Mouse (Mus musculus) limb, embryonic 11.5 days (tissue): Measurements from ENCODE around the gene Tlr5. TPM values are rescaled to one million over a fixed set of nuclear protein-coding genes. Genes with fewer than 3 reads are reported as not detected.

Experiments used
- ATAC-seq: fragments of 200-750 bp; cut with Nextera tagmentation; 2 replicates; pipeline ENCODE4 v1.8.0; 2017; ENCODE audit warnings: low read depth; ENCODE audit not compliant: insufficient number of reproducible peaks, low FRiP score, low TSS enrichment
- DNase-seq: peaks from one replicate; pipeline ENCODE4 v3.0.0-alpha.2; 2015; ENCODE audit warnings: low spot score
- H3K27ac ChIP-seq: fragments of 300-500 bp; sonication (generic); replicated peaks from 2 replicates; pipeline ENCODE4 v1.5.1; 2014; ENCODE audit warnings: low read depth, mild to moderate bottlenecking, low read length
- H3K27me3 ChIP-seq: fragments of 300-500 bp; sonication (generic); 2 replicates; pipeline ENCODE4 v1.6.1; 2014; ENCODE audit warnings: mild to moderate bottlenecking, low read length, mixed read lengths; ENCODE audit not compliant: control insufficient read depth, insufficient read depth
- H3K36me3 ChIP-seq: fragments of 300-500 bp; sonication (generic); 2 replicates; pipeline ENCODE4 v1.6.1; 2014; ENCODE audit warnings: mild to moderate bottlenecking, low read length, moderate library complexity, mixed read lengths; ENCODE audit not compliant: control insufficient read depth, insufficient read depth
- H3K4me1 ChIP-seq: fragments of 300-500 bp; sonication (generic); 2 replicates; pipeline ENCODE4 v1.6.1; 2014; ENCODE audit warnings: low read length, mixed read lengths; ENCODE audit not compliant: control insufficient read depth, insufficient read depth
- H3K4me2 ChIP-seq: fragments of 300-500 bp; sonication (generic); 2 replicates; pipeline ENCODE4 v1.6.1; 2014; ENCODE audit warnings: low read depth, mild to moderate bottlenecking, moderate library complexity; ENCODE audit not compliant: severe bottlenecking
- H3K4me3 ChIP-seq: fragments of 300-500 bp; sonication (generic); 2 replicates; pipeline ENCODE4 v1.5.1; 2014; ENCODE audit warnings: low read depth, low read length
- H3K9ac ChIP-seq: fragments of 300-500 bp; sonication (generic); 2 replicates; pipeline ENCODE4 v1.6.1; 2014; ENCODE audit warnings: mild to moderate bottlenecking, low read length
- H3K9me3 ChIP-seq: fragments of 300-500 bp; sonication (generic); 2 replicates; pipeline ENCODE4 v1.6.1; 2016; ENCODE audit warnings: low read length; ENCODE audit not compliant: control insufficient read depth
- WGBS: fragments of 180-500 bp; shearing (Covaris S2); extraction: QIAGEN DNeasy Blood & Tissue Kit; methylation state at CpG from one replicate; pipeline ENCODE4 v1.1.7; 2014; 5-methylcytosine and 5-hydroxymethylcytosine counted together
- polyA plus RNA-seq: library from polyadenylated mRNA; unstranded; fragments of >200 nt; fragmentation: Nextera tagmentation; extraction: Ambion mirVana; gene quantifications from 2 replicates; pipeline ENCODE4 v1.2.1, GENCODE M21; 2014

The Tlr5 gene
- polyA plus RNA-seq, result 0.67 and 0.92 TPM in 2 replicates

- Histone ChIP-seq H3K36me3 (no peaks in the 10 kb centered on the region), H3K9ac (peak within 1 kb of the TSS; percentile 58), H3K4me2 (peak within 1 kb of the TSS; percentile 54), H3K4me1 (no peaks in the 10 kb centered on the region), H3K27me3 (no peaks in the 10 kb centered on the region), H3K27ac (no peak within 1 kb of the TSS), H3K9me3 (no peaks in the 10 kb centered on the region), H3K4me3 (peak within 1 kb of the TSS; percentile 31)
- ATAC-seq, result peak; percentile 40; the same call in 1 of the 2 replicates
- peak; percentile 77 for DNase-seq
- 19% methylated on average over 21 of the region's 21 CpGs for WGBS
Observed at GRCm38 (mm10) chr1:182954287-182955046, at the start of gene Tlr5. Tlr5 (plus strand) TSS chr1:182954788.

GRCm38 (mm10) chr1:182905669-182906068 lies 48.9 kb upstream of the Tlr5 start:
- H3K4me2 ChIP-seq, result no peak overlapping the region
- H3K36me3 ChIP-seq, result no peaks in the 10 kb centered on the region
- no peaks in the 10 kb centered on the region for H3K27me3 ChIP-seq
- H3K4me3 ChIP-seq, result no peak overlapping the region
- DNase-seq, result no peak
- H3K4me1 ChIP-seq, result 0 out of 2 replicates have a peak, but pooled peaks cover 2% of the 10 kb centered on the region
- H3K9ac ChIP-seq, result no peak overlapping the region
- no peaks in the 10 kb centered on the region for H3K9me3 ChIP-seq
- no peak for ATAC-seq
- H3K27ac ChIP-seq, result no peak overlapping the region
- WGBS, result 87% methylated on average over 3 of the region's 3 CpGs

GRCm38 (mm10) chr1:182908050-182909036 lies 46.2 kb upstream of the Tlr5 start:
- H3K4me1 ChIP-seq, result 0 out of 2 replicates have a peak, but pooled peaks cover 2% of the 10 kb centered on the region
- H3K27me3 ChIP-seq, result no peaks in the 10 kb centered on the region
- H3K36me3 ChIP-seq, result no peaks in the 10 kb centered on the region
- DNase-seq, result peak; percentile 63
- H3K27ac ChIP-seq, result no peak overlapping the region
- peak; percentile 70; the same call in 1 of the 2 replicates for ATAC-seq
- no peaks in the 10 kb centered on the region for H3K9me3 ChIP-seq
- no peak overlapping the region for H3K9ac ChIP-seq
- WGBS, result 24% methylated on average over 14 of the region's 14 CpGs
- no peak overlapping the region for H3K4me2 ChIP-seq
- no peak overlapping the region for H3K4me3 ChIP-seq

GRCm38 (mm10) chr1:182909066-182909465 lies 45.5 kb upstream of the Tlr5 start:
- no peak for ATAC-seq

DNA sequence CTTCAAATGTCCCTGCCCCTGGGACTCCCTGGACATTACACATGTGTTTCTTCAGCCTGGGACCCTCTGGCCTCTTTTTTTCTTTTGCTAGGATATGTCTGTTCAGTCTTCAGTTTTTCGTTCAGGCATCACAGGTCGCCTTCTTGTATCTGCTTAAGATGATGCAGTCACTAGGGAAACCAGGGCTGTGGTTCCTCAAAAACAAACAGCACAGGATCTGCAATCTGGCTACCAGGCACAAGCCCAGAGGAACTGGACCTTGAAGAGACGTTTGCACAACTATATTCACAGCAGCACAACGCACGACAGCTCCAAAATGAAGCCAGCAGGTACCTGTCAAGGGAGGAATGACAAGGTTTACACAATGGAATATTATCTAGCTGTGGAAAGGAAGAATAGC lies 45.0 kb upstream of the Tlr5 start:
- Histone ChIP-seq H3K9me3 (no peaks in the 10 kb centered on the region), H3K27ac (no peak overlapping the region), H3K4me1 (0 out of 2 replicates have a peak, but pooled peaks cover 2% of the 10 kb centered on the region), H3K36me3 (no peaks in the 10 kb centered on the region), H3K9ac (no peak overlapping the region), H3K27me3 (no peaks in the 10 kb centered on the region), H3K4me3 (no peak overlapping the region), H3K4me2 (no peak overlapping the region)
- WGBS, result 88% methylated on average over 5 of the region's 5 CpGs
- ATAC-seq (no peak), DNase-seq (no peak)

More at GRCm38 (mm10) chr1:182909066-182909465, 45.5 kb upstream of the Tlr5 start:
- Histone ChIP-seq H3K4me3 (no peak overlapping the region), H3K9ac (no peak overlapping the region), H3K27me3 (no peaks in the 10 kb centered on the region), H3K36me3 (no peaks in the 10 kb centered on the region), H3K4me1 (0 out of 2 replicates have a peak, but pooled peaks cover 2% of the 10 kb centered on the region), H3K9me3 (no peaks in the 10 kb centered on the region), H3K27ac (no peak overlapping the region), H3K4me2 (no peak overlapping the region)
- no peak for DNase-seq
- 65% methylated on average over 3 of the region's 3 CpGs for WGBS

GRCm38 (mm10) chr1:182912591-182912990 lies 42.0 kb upstream of the Tlr5 start:
- ATAC-seq (no peak), DNase-seq (no peak)
- WGBS, result 81% methylated on average over 2 of the region's 2 CpGs
- Histone ChIP-seq H3K9ac (no peak overlapping the region), H3K9me3 (no peaks in the 10 kb centered on the region), H3K27me3 (no peaks in the 10 kb centered on the region), H3K27ac (no peak overlapping the region), H3K4me2 (no peak overlapping the region), H3K4me1 (0 out of 2 replicates have a peak, but pooled peaks cover 2% of the 10 kb centered on the region), H3K36me3 (no peaks in the 10 kb centered on the region), H3K4me3 (no peak overlapping the region)

DNA sequence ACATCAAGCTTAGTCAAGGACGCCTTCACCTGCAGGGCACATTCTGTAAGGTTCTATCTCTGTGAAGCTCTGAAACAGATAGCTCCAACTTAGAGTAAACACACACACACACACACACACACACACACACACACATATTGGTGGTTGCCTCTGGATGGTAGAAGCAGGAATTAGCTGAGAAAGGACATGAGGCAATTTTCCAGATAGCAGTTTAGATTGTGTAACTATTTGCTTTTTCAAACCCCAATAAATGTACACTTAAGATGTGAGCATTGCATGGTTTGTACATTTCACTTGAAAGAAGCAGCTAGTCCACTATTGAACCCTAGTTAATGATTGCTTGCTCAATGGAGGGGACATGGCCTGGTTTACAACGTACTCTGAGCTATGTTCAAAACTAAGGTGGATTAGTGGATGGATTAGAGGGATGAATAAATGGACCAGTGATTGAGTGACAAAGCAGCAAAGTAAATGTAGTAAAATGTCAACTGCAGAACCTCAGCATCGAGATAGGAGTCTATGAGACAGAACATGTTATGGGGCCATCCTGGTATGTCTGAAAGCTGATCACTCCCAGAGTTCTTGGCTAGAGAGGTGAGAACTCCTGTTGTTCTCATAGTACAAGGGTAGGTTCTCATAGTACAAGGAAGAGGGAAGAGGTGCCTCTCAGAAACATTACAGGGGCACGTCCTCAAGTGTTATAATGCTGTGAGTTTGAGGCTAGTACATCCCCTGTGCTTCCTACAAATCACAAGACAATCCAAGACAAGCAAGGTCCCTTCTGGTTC lies 40.3 kb upstream of the Tlr5 start:
- DNase-seq (no peak), ATAC-seq (no peak)
- Histone ChIP-seq H3K4me3 (no peak overlapping the region), H3K27me3 (no peaks in the 10 kb centered on the region), H3K9me3 (no peaks in the 10 kb centered on the region), H3K4me2 (no peak overlapping the region), H3K4me1 (no peaks in the 10 kb centered on the region), H3K27ac (no peak overlapping the region), H3K9ac (no peak overlapping the region), H3K36me3 (no peaks in the 10 kb centered on the region)
- 84% methylated on average over 4 of the region's 4 CpGs for WGBS
